In the genomic region with DNA sequence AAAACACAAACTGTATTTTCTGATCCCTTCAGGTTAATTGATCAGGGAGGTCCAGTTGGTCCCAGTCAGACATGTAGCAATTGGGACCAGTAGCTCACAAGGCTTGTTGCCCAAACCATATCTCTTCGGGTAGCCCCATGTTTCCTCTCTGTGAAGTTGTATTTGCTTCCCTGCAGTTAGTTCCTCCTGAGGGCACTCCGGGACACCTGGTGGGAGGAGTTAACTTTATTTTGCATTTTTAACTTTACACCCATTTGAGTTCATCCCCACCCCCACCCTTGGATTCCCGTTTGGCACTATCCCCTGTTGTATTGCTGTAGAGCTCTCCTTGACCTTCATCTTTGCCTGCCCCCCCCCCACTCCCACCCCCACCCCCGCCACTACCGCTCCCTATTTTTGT, we compare ENCODE assay signal across 27 mouse cellular contexts. TPM values are rescaled to one million over a fixed set of nuclear protein-coding genes. Genes with fewer than 3 reads are reported as not detected.
DNase-seq lines count a peak whose midpoint lies in the region; ATAC-seq and TF ChIP-seq lines count a peak whose summit lies in the region.
"Had no signal": no experiment of that assay in that cellular context is flagged by ENCODE, and none has a peak within 500 bp of the region (broad histone marks: within the 10 kb centered on the region; RNA-seq: fewer than 3 reads in every experiment).

No protein-coding gene starts in this region.

- no peak for TF ChIP-seq RAD21 in CH12.LX (IDR thresholded peaks at IDR 0.05; ENCODE audit: low read depth, low read length)
- TF ChIP-seq RAD21 in MEL (IDR thresholded peaks at IDR 0.05; ENCODE audit: low read depth, low read length), result no peak

- peaks cover 6% of the 10 kb centered on the region for H3K36me3 ChIP-seq in kidney, adult 2 months (ENCODE audit: control insufficient read depth, insufficient read depth, low read length)
- H3K36me3 ChIP-seq in CH12.LX (replicated peaks in 1 of 2; ENCODE audit: control insufficient read depth in 1 of 2, insufficient read depth in 1 of 2, low read length in 1 of 2), result peaks cover 32 to 63% of the 10 kb centered on the region in 2 experiments
- H3K36me3 ChIP-seq in MEL (ENCODE audit: control insufficient read depth in 1 of 2, insufficient read depth in 2 of 2, low read length in 2 of 2), result peaks cover 2 to 5% of the 10 kb centered on the region in 2 experiments; a peak in 2 of 4 replicates
- H3K36me3 ChIP-seq in midbrain, embryonic 11.5 days (ENCODE audit: control insufficient read depth, insufficient read depth, low read length), result peaks cover 41% of the 10 kb centered on the region

- 17% methylated on average over 5 of the region's 5 CpGs for WGBS in kidney, adult 2 months
- WGBS in midbrain, embryonic 11.5 days, result 88% methylated on average over 5 of the region's 5 CpGs

- in situ Hi-C loops in CH12.LX (cut with MboI; ENCODE audit: low pct_ligation_motif_present, low pct_unique_long_range_greater_than_20kb, low sequenced_read_pairs), result loop anchor here (25.0 kb wide), 1 partner anchor 191 kb away; no protein-coding TSS in a partner anchor

- no peaks in the 10 kb centered on the region for H3K79me2 ChIP-seq in CH12.LX (replicated peaks; ENCODE audit: control insufficient read depth, extremely low read depth, insufficient read depth, poor library complexity, severe bottlenecking)
- no peaks in the 10 kb centered on the region; the same call in 1 of the 2 replicates for H3K79me2 ChIP-seq in MEL (ENCODE audit: control insufficient read depth, insufficient read depth, low read length, poor library complexity)

- TF ChIP-seq CTCF in kidney, adult 2 months (conservative IDR thresholded peaks at IDR 0.05; ENCODE audit: insufficient read depth, insufficient read length, low read depth, low read length), result no peak
- TF ChIP-seq CTCF in CH12.LX (conservative IDR thresholded peaks at IDR 0.05 in 1 of 2, IDR thresholded peaks at IDR 0.05 in 1 of 2; ENCODE audit: low read depth in 2 of 2, low read length in 2 of 2) (no peak), MEL (IDR thresholded peaks at IDR 0.05 in 2 of 3, conservative IDR thresholded peaks at IDR 0.05 in 1 of 3; ENCODE audit: control insufficient read depth in 1 of 3, insufficient read depth in 1 of 3, low read depth in 2 of 3, low read length in 3 of 3, poor library complexity in 1 of 3, severe bottlenecking in 1 of 3) (no peak)

- DNase-seq in kidney, adult 2 months, result peak; percentile 46
- DNase-seq in kidney, postnatal 10 days, result no peak
- DNase-seq in CH12.LX (ENCODE audit: extremely low read depth) (peak; percentile 27), MEL (ENCODE audit: low read depth, low spot score) (peak; percentile 24)
- no peak for DNase-seq in midbrain, embryonic 11.5 days (ENCODE audit: low spot score, missing footprints)
- DNase-seq: adrenal gland, adult 2 months; adrenal gland, postnatal 36 days; B cell, adult 2 months; cerebellum, adult 2 months; cerebellum, postnatal 10 days; gastrocnemius, postnatal 36 days; heart, adult 18-20 months; heart, postnatal 10 days had no signal

- H3K9ac ChIP-seq in CH12.LX (ENCODE audit: insufficient read depth, low read depth), result no peak overlapping the region
- no peak overlapping the region for H3K9ac ChIP-seq in MEL (ENCODE audit: control insufficient read depth, low read depth, low read length, poor library complexity, severe bottlenecking)
- no peak overlapping the region for H3K9ac ChIP-seq in midbrain, embryonic 11.5 days (ENCODE audit: low read length)
- H3K9ac ChIP-seq: hindbrain, embryonic 13.5 days; intestine, embryonic 15.5 days had no signal

- H3K9me3 ChIP-seq in CH12.LX (replicated peaks; ENCODE audit: low read length) (no peaks in the 10 kb centered on the region), MEL (replicated peaks; ENCODE audit: insufficient read depth, low read length) (no peaks in the 10 kb centered on the region)
- H3K9me3 ChIP-seq in midbrain, embryonic 11.5 days (ENCODE audit: control insufficient read depth, low read length), result no peaks in the 10 kb centered on the region
- H3K9me3 ChIP-seq: heart, embryonic 10.5 days; hindbrain, embryonic 13.5 days; intestine, embryonic 15.5 days had no signal

- dilution Hi-C loops in CH12.LX (cut with MboI; ENCODE audit: extremely low pct_ligation_motif_present, extremely low pct_unique_long_range_greater_than_20kb, low sequenced_read_pairs), result no loop called here

- 0 out of 2 replicates have a peak, but pooled peaks have one; percentile 21 for ATAC-seq in megakaryocyte progenitor cell, adult 5-6 weeks (replicated peaks; ENCODE audit: poor library complexity)
- ATAC-seq in inflammation-experienced regulatory T-cells, adult 6 months, result no peak
- no peak for ATAC-seq in midbrain, embryonic 11.5 days (ENCODE audit: low FRiP score)
- ATAC-seq: CD4-positive, CD25-positive, alpha-beta regulatory T cell, adult 4 months; forebrain, embryonic 14.5 days; hindbrain, postnatal 0 days; intestine, embryonic 15.5 days had no signal

- peak overlapping the region; percentile 14; the same call in 1 of the 2 replicates for H3K27ac ChIP-seq in kidney, adult 2 months (ENCODE audit: insufficient read depth, low read depth, low read length)
- no peak overlapping the region for H3K27ac ChIP-seq in CH12.LX (ENCODE audit: insufficient read depth, low read depth)
- H3K27ac ChIP-seq in MEL (ENCODE audit: control insufficient read depth, low read depth, low read length), result no peak overlapping the region
- H3K27ac ChIP-seq in midbrain, embryonic 11.5 days (ENCODE audit: low read depth, low read length), result no peak overlapping the region
- H3K27ac ChIP-seq: embryonic facial prominence, embryonic 10.5 days; heart, embryonic 10.5 days; hindbrain, embryonic 13.5 days; hindbrain, postnatal 0 days; intestine, embryonic 15.5 days had no signal

- no peaks in the 10 kb centered on the region for H3K27me3 ChIP-seq in kidney, adult 2 months (replicated peaks; ENCODE audit: control insufficient read depth, insufficient read depth, low read length)
- H3K27me3 ChIP-seq in CH12.LX (replicated peaks) (no peaks in the 10 kb centered on the region), MEL (ENCODE audit: control insufficient read depth in 1 of 2, insufficient read depth in 2 of 2, low read length in 2 of 2) (no peaks in the 10 kb centered on the region)
- H3K27me3 ChIP-seq in midbrain, embryonic 11.5 days (ENCODE audit: control insufficient read depth, insufficient read depth, low read length), result no peaks in the 10 kb centered on the region
- H3K27me3 ChIP-seq: hindbrain, embryonic 13.5 days; intestine, embryonic 15.5 days had no signal

- peaks cover 19% of the 10 kb centered on the region for H3K4me1 ChIP-seq in kidney, adult 2 months (ENCODE audit: control insufficient read depth, insufficient read depth, low read length)
- H3K4me1 ChIP-seq in CH12.LX (ENCODE audit: control insufficient read depth in 1 of 2, insufficient read depth in 2 of 2), result peaks cover 5 to 20% of the 10 kb centered on the region in 2 experiments; a peak in 2 of 4 replicates
- H3K4me1 ChIP-seq in MEL (ENCODE audit: control insufficient read depth in 1 of 2, insufficient read depth in 2 of 2, low read length in 2 of 2), result peaks cover 5% of the 10 kb centered on the region in 2 experiments; a peak in 1 of 4 replicates
- H3K4me1 ChIP-seq in midbrain, embryonic 11.5 days (ENCODE audit: control insufficient read depth, insufficient read depth, low read length), result peaks cover 2% of the 10 kb centered on the region; the same call in 1 of the 2 replicates

- TF ChIP-seq EP300 in CH12.LX (IDR thresholded peaks at IDR 0.05; ENCODE audit: low read length), result no peak
- no peak for TF ChIP-seq EP300 in MEL (IDR thresholded peaks at IDR 0.05; ENCODE audit: low read depth in 1 of 2, low read length in 2 of 2)

- no peak for TF ChIP-seq POLR2A in kidney, adult 2 months (IDR thresholded peaks at IDR 0.05; ENCODE audit: low read depth, low read length)
- TF ChIP-seq POLR2A in CH12.LX (IDR thresholded peaks at IDR 0.05; ENCODE audit: low read depth, low read length) (no peak), MEL (IDR thresholded peaks at IDR 0.05; ENCODE audit: control insufficient read depth in 1 of 2, insufficient read depth in 1 of 2, low read depth in 1 of 2, low read length in 2 of 2, poor library complexity in 1 of 2) (no peak)

- no peak overlapping the region for H3K4me2 ChIP-seq in CH12.LX (ENCODE audit: insufficient read depth, low read depth, poor library complexity, severe bottlenecking)
- H3K4me2 ChIP-seq in midbrain, embryonic 11.5 days, result no peak overlapping the region
- H3K4me2 ChIP-seq: hindbrain, embryonic 13.5 days; intestine, embryonic 15.5 days had no signal

- H3K4me3 ChIP-seq in kidney, adult 2 months (ENCODE audit: insufficient read depth, low read depth, low read length), result no peak overlapping the region
- H3K4me3 ChIP-seq in CH12.LX (replicated peaks in 1 of 3; ENCODE audit: low read depth in 2 of 3, low read length in 2 of 3, poor library complexity in 1 of 3) (no peak overlapping the region), MEL (ENCODE audit: control insufficient read depth in 1 of 2, insufficient read depth in 1 of 2, low read depth in 2 of 2, low read length in 2 of 2) (no peak overlapping the region)
- no peak overlapping the region for H3K4me3 ChIP-seq in midbrain, embryonic 11.5 days (ENCODE audit: low read depth, low read length)
- H3K4me3 ChIP-seq: embryonic facial prominence, embryonic 10.5 days; heart, embryonic 10.5 days; hindbrain, embryonic 13.5 days; intestine, embryonic 15.5 days had no signal

RNA-seq across cellular contexts. Expression of gene Gpr182, which starts 5.6 kb away (rescaled TPM):
- polyA plus RNA-seq in kidney, adult 2 months (2012; rRNA removed), result 8.1 and 9.7 TPM in 2 replicates
- total RNA-seq in CH12.LX (2012; rRNA removed), result 0.04 TPM in 1 of 2 replicates, not detected in the other
- total RNA-seq in CH12.LX (2014; rRNA removed), result not detected in 2 replicates
- 0.05 and 0.13 TPM in 2 replicates for polyA plus RNA-seq in CH12.LX (2012; ENCODE audit: insufficient read length, low read depth)
- total RNA-seq in MEL (2012; rRNA removed), result 0.04 TPM in 1 of 2 replicates, not detected in the other
- under 1 TPM in 1 of 2 experiments, not detected in 1; 0.58 TPM for polyA plus RNA-seq in MEL (2012; ENCODE audit: insufficient read depth in 1 of 2, insufficient read length in 2 of 2, low read depth in 1 of 2, low replicate concordance in 2 of 2, missing spikeins in 1 of 2)
- not detected in 2 replicates for total RNA-seq in megakaryocyte progenitor cell, adult 5-6 weeks (2015)
- not detected in 2 replicates for total RNA-seq in megakaryocyte progenitor cell, adult 5-6 weeks (2017)
- under 1 TPM; 0.14 to 0.44 (median 0.37) TPM for polyA plus RNA-seq in inflammation-experienced regulatory T-cells, adult 6 months (2017; shearing (Covaris generic))
- 0.21 and 0.30 TPM in 2 replicates for polyA plus RNA-seq in midbrain, embryonic 11.5 days (2014; fragmentation: Nextera tagmentation; extraction: Ambion mirVana)
- total RNA-seq: G1E; hematopoietic stem cell, adult 5-6 weeks had no signal
- polyA plus RNA-seq: G1E had no signal

RNA-seq across cellular contexts. Expression of gene Zbtb39, which starts 6.5 kb away (rescaled TPM):
- 7.2 and 7.3 TPM in 2 replicates for polyA plus RNA-seq in kidney, adult 2 months (2012; rRNA removed)
- total RNA-seq in CH12.LX (2012; rRNA removed), result 3.7 and 4.2 TPM in 2 replicates
- total RNA-seq in CH12.LX (2014; rRNA removed), result 0.63 and 1.1 TPM in 2 replicates
- 4.0 and 5.0 TPM in 2 replicates for polyA plus RNA-seq in CH12.LX (2012; ENCODE audit: insufficient read length, low read depth)
- 4.8 and 5.1 TPM in 2 replicates for total RNA-seq in MEL (2012; rRNA removed)
- 10 to 100 TPM in 1 of 2 experiments, not detected in 1; 11.0 TPM for polyA plus RNA-seq in MEL (2012; ENCODE audit: insufficient read depth in 1 of 2, insufficient read length in 2 of 2, low read depth in 1 of 2, low replicate concordance in 2 of 2, missing spikeins in 1 of 2)
- 4.7 and 5.1 TPM in 2 replicates for total RNA-seq in megakaryocyte progenitor cell, adult 5-6 weeks (2015)
- total RNA-seq in megakaryocyte progenitor cell, adult 5-6 weeks (2017), result 2.0 and 3.0 TPM in 2 replicates
- under 1 TPM; 0.31 to 0.95 (median 0.64) TPM for polyA plus RNA-seq in inflammation-experienced regulatory T-cells, adult 6 months (2017; shearing (Covaris generic))
- polyA plus RNA-seq in midbrain, embryonic 11.5 days (2014; fragmentation: Nextera tagmentation; extraction: Ambion mirVana), result 7.5 and 7.6 TPM in 2 replicates

RNA-seq across cellular contexts. Expression of gene Rdh1, which starts 13.6 kb away (rescaled TPM):
- 1.1 and 1.3 TPM in 2 replicates for polyA plus RNA-seq in kidney, adult 2 months (2012; rRNA removed)
- total RNA-seq in CH12.LX (2012; rRNA removed) (not detected in 2 replicates), CH12.LX (2014; rRNA removed) (0.05 TPM in 1 of 2 replicates, not detected in the other), MEL (2012; rRNA removed) (not detected in 2 replicates)
- polyA plus RNA-seq in CH12.LX (2012; ENCODE audit: insufficient read length, low read depth) (not detected in 2 replicates), MEL (2012; ENCODE audit: insufficient read depth in 1 of 2, insufficient read length in 2 of 2, low read depth in 1 of 2, low replicate concordance in 2 of 2, missing spikeins in 1 of 2) (not detected)
- not detected in 2 replicates for total RNA-seq in megakaryocyte progenitor cell, adult 5-6 weeks (2015)
- not detected in 2 replicates for total RNA-seq in megakaryocyte progenitor cell, adult 5-6 weeks (2017)
- polyA plus RNA-seq in inflammation-experienced regulatory T-cells, adult 6 months (2017; shearing (Covaris generic)), result under 1 TPM in 2 of 3 experiments, not detected in 1; 0.28 TPM
- not detected in 2 replicates for polyA plus RNA-seq in midbrain, embryonic 11.5 days (2014; fragmentation: Nextera tagmentation; extraction: Ambion mirVana)
- total RNA-seq: hematopoietic stem cell, adult 5-6 weeks; hindbrain, postnatal 0 days had no signal
- polyA plus RNA-seq: forebrain, embryonic 14.5 days; G1E; heart, embryonic 14.5 days; hindbrain, embryonic 13.5 days; hindbrain, postnatal 0 days; intestine, embryonic 15.5 days had no signal

RNA-seq across cellular contexts. Expression of gene Rdh16f1, which starts 13.7 kb away (rescaled TPM):
- polyA plus RNA-seq in kidney, adult 2 months (2012; rRNA removed), result 2.1 and 2.3 TPM in 2 replicates
- total RNA-seq in CH12.LX (2012; rRNA removed) (not detected in 2 replicates), CH12.LX (2014; rRNA removed) (not detected in 2 replicates), MEL (2012; rRNA removed) (not detected in 2 replicates)
- polyA plus RNA-seq in CH12.LX (2012; ENCODE audit: insufficient read length, low read depth) (not detected in 2 replicates), MEL (2012; ENCODE audit: insufficient read depth in 1 of 2, insufficient read length in 2 of 2, low read depth in 1 of 2, low replicate concordance in 2 of 2, missing spikeins in 1 of 2) (not detected)
- not detected in 2 replicates for total RNA-seq in megakaryocyte progenitor cell, adult 5-6 weeks (2015)
- total RNA-seq in megakaryocyte progenitor cell, adult 5-6 weeks (2017), result not detected in 2 replicates
- polyA plus RNA-seq in inflammation-experienced regulatory T-cells, adult 6 months (2017; shearing (Covaris generic)), result 1 to 10 TPM in 1 of 3 experiments, under 1 TPM in 1, not detected in 1; 0.36 to 1.1 TPM
- not detected in 2 replicates for polyA plus RNA-seq in midbrain, embryonic 11.5 days (2014; fragmentation: Nextera tagmentation; extraction: Ambion mirVana)
- total RNA-seq: G1E; gastrocnemius, postnatal 36 days; hematopoietic stem cell, adult 5-6 weeks; hindbrain, postnatal 0 days had no signal
- polyA plus RNA-seq: embryonic facial prominence, embryonic 14.5 days; forebrain, embryonic 14.5 days; G1E; heart, embryonic 10.5 days; heart, embryonic 14.5 days; hindbrain, embryonic 13.5 days; intestine, embryonic 15.5 days had no signal

RNA-seq across cellular contexts. Expression of gene Tac2, which starts 21.6 kb away (rescaled TPM):
- 0.26 TPM in 1 of 2 replicates, not detected in the other for polyA plus RNA-seq in kidney, adult 2 months (2012; rRNA removed)
- not detected in 2 replicates for total RNA-seq in CH12.LX (2012; rRNA removed)
- total RNA-seq in CH12.LX (2014; rRNA removed), result not detected in 2 replicates
- polyA plus RNA-seq in CH12.LX (2012; ENCODE audit: insufficient read length, low read depth), result not detected in 2 replicates
- not detected in 2 replicates for total RNA-seq in MEL (2012; rRNA removed)
- under 1 TPM in 1 of 2 experiments, not detected in 1; 0.32 TPM for polyA plus RNA-seq in MEL (2012; ENCODE audit: insufficient read depth in 1 of 2, insufficient read length in 2 of 2, low read depth in 1 of 2, low replicate concordance in 2 of 2, missing spikeins in 1 of 2)
- 1.2 TPM in 1 of 2 replicates, not detected in the other for total RNA-seq in megakaryocyte progenitor cell, adult 5-6 weeks (2015)
- total RNA-seq in megakaryocyte progenitor cell, adult 5-6 weeks (2017), result not detected in 2 replicates
- not detected for polyA plus RNA-seq in inflammation-experienced regulatory T-cells, adult 6 months (2017; shearing (Covaris generic))
- polyA plus RNA-seq in midbrain, embryonic 11.5 days (2014; fragmentation: Nextera tagmentation; extraction: Ambion mirVana), result not detected in 2 replicates
- total RNA-seq: adrenal gland, adult 2 months; G1E; gastrocnemius, adult 8-10 months; gastrocnemius, postnatal 36 days; heart, adult 18-20 months; heart, postnatal 10 days; hematopoietic stem cell, adult 5-6 weeks had no signal
- polyA plus RNA-seq: CD4-positive, CD25-positive, alpha-beta regulatory T cell, adult 4 months; embryonic facial prominence, embryonic 14.5 days; G1E; hindbrain, embryonic 13.5 days had no signal

Comparison
In these comparisons a context has a peak if more than half of its experiments do, and no peak if none do; other contexts are left out.
1. DNase-seq: peak in kidney, adult 2 months (single experiment), CH12.LX (single experiment) and MEL (single experiment); none in kidney, postnatal 10 days (single experiment) and midbrain, embryonic 11.5 days (single experiment).